Mouse (Mus musculus) bone marrow macrophage, adult 2 months (primary cell): ENCODE measurements around the gene Ppef2.

Experiments
- CTCF ChIP-seq: IDR thresholded peaks from 2 replicates; pipeline ENCODE4 v1.5.1; 2012; ENCODE audit warnings: low read depth, mild to moderate bottlenecking, low read length, moderate library complexity
- POLR2A ChIP-seq: IDR thresholded peaks from 2 replicates; pipeline ENCODE4 v1.6.1; 2012; ENCODE audit warnings: mild to moderate bottlenecking, low read depth, low read length, borderline replicate concordance

DNA sequence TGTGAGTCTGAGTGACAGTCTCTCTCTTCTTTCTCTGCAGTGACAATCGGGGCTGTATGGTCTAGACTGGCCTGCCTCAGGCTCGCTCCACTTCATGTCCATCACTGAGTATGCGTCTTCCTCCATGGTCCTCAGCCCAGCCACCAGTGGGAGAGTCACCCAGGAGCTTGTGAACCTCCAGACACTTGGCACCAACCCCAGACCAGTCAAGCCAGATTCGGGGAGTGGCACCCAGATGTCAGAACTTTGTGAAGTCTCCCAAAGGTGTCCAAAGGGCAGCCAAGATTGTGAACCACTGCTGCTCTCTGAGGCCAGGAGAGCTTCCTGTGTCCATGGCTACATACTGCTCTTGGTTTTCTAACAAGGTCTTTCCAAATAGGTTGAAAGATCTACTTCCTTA is 43.8 kb downstream of the Ppef2 start:
- no peak for TF ChIP-seq CTCF
- no peak for TF ChIP-seq POLR2A
